Mouse (Mus musculus): ENCODE results near the gene Nbea.

GRCm38 (mm10) chr3:55756602-55757190 is 426.8 kb downstream of the Nbea start:
- TF ChIP-seq CTCF (IDR thresholded peaks at IDR 0.05; ENCODE audit: borderline replicate concordance, control insufficient read depth, extremely low read depth, insufficient read depth, low read length, poor library complexity) (no peak), POLR2A (IDR thresholded peaks at IDR 0.05; ENCODE audit: control insufficient read depth, extremely low read depth, insufficient read depth, low read length, poor library complexity) (no peak)
